Mouse (Mus musculus) layer of hippocampus, adult 9-10 months (tissue): ENCODE data around the gene Cacna2d3.

ENCODE experiments used
- DNase-seq: peaks from one replicate; pipeline ENCODE4 v3.0.0; 2022; ENCODE audit warnings: low spot score

The Cacna2d3 gene

DNA sequence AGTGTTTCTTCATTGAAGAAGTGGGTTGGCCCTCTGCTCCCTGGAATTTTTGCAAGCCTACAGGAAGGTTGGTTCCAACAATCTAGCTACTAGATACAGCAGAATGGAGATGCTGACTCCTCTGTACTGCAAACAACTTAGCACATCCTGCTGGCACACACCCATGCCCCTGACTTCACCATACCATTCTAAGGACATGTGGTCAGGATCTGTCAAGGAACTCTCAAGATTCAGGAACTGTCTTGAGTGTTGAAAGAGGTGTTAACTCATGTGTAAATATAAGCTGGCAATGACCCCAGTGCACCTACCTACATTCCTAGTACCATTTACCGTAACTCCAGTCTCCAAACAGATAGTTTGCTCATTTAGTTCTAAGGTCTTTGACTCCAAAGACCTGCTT, 461.0 kb downstream of the Cacna2d3 start:
- no peak for DNase-seq

DNA sequence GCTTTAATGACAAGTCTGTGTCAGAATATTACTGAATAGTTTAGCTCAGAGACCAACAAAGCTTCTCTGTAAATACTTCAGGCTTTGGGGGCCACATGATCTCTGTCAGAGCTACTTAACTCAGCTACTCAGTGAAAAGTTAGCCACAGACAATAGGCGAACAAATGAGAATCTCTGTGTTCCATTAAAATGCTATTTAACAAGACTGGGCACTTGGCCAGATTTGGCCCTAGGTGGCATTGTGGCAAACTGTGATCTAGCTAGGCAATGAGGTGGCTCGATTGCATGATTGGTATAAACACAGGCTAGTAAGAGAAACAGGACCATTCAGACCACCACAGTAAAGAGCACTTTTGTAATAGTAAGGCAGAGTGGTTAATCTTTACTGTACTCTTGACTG, 478.1 kb downstream of the Cacna2d3 start:
- no peak for DNase-seq

DNA sequence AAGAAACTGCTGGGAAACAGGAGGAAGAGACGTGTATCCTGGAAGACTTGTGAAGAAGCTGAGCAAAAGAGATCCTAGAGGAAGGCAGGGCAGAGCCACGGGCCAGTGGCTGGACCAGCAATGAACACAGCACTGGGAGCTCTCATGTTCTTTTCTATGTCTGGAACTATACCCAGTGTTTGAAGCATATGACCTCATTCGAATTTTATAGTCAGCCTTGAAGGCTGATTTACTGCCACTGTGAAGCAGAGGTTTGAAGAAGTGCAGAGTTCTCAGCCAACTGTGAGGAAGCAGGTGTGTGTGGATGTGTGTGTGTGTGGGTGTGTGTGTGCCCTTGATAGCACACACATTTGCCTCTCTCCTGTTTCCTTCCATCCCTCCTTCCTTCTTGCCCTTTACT, 483.2 kb downstream of the Cacna2d3 start:
- DNase-seq = no peak

DNA sequence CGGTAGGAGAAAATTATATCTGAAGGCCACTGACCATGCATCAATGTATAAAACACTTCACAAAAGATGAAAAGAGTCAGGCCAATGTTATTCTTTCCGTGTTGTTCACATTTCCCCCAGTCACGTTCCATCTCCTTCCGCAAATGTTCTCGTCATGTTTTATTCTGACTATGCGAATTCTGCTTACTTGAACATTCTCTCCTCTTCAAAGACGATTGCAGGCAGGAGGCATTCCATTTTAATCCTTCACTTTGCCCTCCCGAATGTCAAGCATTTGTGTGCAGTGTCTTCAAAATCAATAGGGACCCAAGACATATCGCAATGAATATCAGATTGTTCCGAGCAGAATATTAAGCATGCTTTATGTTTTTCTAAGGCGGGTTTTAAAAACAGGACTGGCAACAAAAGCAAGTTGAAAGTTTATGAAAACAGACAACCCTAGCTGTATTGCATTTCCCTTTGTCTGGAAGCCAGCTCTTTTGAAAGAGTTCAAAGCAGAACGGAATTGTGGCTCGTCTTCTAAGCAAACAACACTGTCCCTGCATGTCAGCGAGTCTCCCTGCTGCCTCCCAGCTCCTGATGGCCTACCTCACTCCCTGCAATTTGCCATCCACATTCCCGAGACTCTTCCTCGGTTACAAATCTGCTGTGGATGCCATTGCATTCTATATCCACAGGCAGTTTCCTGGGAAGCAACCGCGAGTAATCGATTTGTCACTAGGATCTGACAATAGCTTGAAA, 492.5 kb downstream of the Cacna2d3 start:
- DNase-seq = no peak

DNA sequence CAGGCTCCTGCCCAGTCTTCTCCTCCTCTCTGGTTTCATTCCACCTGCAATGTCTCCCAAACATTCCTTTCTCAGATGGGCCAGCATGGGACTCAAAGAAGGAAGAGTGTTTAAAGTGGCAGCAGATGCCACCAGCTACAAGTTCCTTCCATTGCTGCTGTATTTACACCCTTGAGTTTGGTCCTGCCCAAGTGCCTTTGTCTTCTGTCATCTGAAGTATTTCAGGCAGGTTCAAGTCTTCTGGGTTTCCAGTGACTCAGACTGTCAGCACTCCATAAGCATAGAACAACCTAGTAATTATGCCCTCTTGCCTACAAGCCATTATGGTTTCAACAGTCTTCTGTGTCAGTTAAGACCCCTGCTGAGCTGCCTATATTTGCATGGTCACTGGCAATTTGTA, 493.2 kb downstream of the Cacna2d3 start:
- no peak for DNase-seq

DNA sequence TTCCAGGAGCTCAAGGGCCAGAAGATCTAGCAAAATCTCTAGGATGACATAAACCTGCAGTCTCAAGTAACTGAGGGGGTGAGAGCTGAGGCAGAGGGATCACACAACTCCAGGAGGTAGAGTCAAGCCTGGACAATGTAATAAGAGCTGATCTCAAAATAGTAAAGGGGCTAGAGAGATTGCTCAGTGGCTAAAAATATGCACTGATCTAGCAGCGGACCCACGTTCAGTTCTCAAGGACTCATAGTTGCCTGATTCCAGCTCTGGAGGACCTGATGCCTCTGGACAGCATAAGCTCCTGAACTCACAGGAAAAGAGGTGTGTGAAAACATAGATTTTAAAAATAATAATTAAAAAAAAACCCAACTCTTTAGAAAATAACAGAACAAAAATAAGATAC, 493.7 kb downstream of the Cacna2d3 start:
- DNase-seq = no peak

DNA sequence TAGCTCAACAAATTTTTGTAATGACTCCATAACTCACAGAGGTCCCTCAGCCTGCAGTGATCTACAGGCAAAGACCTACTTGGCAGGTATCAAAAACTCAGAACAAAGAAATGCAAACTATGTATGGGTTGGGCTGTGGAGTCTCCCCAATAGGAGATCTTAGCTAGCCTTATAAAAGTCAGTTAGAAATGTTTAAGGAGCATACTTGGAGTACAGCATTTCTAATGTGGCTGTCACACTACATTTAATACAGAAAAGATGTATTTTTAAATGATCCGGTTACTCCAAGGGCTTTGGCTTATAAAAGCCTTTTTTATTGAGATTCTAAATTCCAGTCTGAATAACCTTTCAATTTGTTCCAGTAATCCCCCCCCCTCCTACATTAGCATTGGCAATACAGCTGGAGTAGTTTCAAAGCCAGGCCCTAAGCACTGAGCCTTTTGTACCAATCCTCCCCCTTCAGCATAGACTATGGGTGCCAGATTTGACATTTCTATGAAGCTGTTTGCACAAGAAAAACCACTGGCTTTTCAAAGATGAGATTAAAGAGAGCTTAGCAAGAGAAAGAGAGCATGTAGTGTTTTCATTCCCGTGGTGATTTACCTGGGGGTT, 495.8 kb downstream of the Cacna2d3 start:
- DNase-seq = no peak

DNA sequence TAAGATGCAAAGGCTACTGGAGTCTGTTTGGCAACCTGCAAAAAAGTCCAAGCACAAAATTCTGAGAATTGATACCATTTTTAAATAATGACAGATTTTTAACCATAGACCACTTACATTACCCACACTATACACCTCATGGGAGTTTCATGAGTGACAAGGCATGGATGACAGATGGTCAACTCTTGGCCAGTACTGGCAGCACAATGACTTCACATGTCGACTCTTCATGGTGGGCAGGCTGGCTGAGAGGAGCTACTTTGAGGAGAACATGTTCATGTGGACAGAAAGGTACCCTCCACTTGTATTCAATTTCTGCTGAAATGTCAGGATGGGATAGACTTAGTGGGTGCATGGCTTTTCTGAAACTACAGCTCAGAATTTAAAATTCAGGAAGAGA, 498.7 kb downstream of the Cacna2d3 start:
- no peak for DNase-seq

DNA sequence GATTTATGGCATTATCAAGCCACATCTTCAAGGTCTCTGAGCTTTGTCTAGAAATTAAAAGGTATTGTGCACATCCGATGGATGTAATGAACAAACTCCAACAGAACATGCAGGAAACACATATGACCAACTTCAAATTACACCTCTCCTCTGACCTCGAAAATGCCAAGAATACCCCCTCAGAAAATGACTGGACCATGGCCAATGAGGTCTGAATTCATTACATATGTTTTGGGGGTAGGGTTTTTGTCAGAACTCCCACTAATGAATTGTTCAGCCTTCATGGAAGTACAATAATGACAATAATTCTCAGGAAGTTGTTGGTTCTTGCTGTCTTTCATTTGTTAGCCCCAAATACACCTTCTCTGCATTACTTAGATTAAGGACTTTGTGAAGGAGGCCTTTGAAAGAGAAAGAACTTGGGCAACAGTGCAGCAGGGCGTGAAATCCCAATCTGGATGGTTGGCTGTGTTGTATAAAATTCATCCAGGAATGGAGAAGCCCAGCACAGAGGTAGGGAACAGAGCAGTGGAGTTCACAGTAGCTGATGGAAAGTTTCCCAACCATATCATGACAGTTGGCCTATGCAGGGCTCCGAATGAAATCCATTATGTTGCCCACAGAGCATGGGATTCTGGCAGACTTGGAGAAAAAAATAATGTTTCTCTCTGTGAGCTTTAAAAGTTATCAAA, 499.3 kb downstream of the Cacna2d3 start:
- DNase-seq = no peak

DNA sequence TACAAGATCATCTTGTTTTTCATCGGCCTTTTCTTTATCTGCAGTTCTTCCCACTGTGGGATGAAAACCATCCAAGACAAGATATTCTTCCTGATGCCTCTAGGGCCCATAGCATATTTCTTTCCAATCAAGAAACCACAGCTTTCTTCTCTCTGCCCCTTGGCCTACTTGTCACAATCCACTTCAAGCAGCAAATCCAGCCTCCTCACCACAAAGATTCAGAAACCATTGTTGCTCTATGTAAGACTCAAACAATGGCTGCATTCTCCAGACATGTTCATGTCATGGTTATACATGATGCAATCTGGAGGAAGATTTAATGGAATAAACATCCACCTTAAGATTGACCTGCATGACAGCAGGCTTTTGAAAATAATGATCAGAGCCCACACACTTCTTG, 505.6 kb downstream of the Cacna2d3 start:
- no peak for DNase-seq

DNA sequence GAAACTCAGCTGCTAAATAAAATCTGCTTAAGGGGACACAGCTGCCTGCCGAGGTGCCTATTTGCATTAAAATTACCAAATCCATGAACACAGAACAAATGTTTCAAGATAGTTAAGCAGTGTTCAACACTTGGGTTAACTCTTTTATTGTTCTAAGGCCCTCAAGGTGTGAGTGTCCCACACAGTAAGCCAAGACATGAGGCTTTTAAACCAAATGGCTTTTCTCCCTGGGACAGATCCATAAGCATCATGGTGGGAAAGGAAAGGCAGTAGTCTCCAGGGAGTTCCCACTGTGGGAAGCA, 516.7 kb downstream of the Cacna2d3 start:
- no peak for DNase-seq

DNA sequence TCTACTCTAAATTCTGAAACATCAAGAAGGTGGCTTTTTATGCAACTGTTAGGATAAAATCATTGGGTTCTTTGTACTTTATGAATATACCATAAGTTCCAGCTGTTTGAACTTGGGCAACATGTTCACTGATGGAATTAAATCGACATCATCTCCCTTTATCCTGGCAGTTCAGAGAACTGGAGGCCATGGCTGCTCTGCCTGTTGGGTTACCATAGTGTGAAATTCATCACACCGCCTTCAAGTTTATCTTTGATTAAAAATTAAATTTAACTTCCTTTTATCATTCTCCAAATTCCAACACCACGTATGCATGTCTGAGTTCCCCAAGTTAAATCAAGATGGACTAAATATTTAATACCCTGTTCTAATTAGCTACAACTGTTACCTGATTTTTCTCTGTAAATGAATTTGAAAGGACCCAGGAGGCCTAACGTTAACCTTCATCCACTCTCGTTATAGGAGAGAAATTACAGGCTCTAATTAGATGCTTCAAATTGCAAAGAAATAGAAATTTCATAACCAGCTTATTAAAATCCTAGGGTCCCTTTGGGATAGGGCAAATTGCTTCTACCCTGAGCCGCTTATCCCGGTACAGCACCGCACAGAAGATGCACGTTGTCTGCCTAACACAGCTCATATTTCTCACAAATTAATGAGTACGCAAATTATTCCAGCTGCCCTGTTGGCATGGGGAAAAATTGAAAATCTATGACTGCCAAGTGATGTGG, 517.3 kb downstream of the Cacna2d3 start:
- DNase-seq = no peak

DNA sequence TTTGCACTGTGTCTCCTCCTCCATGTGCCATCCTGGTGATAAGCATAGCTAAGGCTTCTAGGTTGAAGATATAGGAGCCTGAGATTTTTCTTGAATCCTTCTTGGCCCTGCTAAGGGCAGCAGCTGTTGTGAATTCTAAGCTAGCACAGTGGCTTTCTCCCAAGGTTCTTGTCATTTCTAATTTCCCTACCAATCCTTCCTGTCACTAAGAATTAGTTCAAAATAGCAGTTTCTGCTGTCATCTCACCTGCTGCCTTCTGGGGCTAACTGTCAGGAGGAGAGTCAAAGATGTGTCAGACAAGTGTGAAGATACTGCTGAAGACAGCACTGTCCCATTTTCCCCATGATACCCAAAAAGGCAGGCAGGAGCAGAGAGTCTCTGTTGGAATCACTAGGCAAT, 525.5 kb downstream of the Cacna2d3 start:
- no peak for DNase-seq

DNA sequence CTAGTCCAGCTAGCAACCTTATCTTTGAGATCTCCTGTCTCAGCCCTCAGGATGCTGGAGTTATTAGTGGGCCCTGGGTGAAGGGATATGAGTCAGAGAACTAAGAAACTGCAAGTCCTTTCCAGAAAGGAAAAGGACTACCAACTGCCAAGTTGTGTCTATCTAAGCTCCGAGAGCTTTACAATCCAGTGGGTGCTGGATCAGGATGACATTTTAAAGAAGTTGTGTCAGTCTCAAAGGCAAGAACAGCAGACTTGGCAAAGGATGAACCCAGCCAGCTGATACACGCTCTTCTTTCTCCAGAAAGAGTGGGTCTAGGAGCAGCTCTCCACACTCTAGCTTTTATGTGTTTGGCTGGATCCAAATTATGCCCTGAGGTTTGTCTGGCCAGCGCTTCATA, 530.2 kb downstream of the Cacna2d3 start:
- no peak for DNase-seq

DNA sequence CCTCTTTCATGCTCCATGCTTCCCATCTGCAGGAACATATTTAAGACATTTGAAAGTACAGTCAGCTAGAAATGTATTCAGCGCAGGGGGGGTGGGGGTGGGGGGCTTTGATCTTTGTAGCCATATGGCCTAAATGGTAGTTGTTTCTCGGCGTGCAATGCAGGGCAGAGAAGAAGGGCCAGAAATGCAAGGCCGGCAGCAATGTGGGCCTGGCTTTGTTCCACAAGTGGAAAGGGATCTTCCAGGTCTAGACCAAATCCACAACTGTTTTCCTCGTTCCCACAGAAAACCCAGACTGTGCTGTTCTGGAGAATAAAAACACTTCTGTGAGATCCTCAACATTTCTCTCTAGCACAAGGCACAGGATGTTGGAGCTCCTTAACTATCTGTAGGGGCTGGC, 537.9 kb downstream of the Cacna2d3 start:
- DNase-seq = no peak

DNA sequence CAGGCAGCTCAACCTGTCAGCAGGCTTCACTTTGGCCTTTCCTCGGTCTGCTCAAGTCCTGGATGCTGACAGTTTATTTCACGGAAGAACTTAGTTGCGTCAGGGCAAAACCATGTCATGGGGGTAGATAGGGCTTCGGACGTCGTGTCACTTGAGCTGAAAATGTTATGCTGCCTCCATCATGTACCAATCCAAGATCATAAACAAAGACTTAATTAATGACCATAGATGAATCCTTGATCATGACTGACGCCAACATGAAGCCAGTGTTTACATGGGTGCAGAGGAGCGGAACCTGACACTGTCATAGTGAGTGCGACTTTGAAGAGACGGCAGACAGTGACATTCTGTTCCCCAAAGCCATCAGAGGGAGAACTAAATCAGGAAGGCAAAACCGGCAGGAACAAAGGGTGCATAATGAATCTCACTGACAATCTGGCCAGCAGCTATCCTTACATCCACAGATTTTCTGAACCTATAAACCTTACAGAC, 542.2 kb downstream of the Cacna2d3 start:
- no peak for DNase-seq

DNA sequence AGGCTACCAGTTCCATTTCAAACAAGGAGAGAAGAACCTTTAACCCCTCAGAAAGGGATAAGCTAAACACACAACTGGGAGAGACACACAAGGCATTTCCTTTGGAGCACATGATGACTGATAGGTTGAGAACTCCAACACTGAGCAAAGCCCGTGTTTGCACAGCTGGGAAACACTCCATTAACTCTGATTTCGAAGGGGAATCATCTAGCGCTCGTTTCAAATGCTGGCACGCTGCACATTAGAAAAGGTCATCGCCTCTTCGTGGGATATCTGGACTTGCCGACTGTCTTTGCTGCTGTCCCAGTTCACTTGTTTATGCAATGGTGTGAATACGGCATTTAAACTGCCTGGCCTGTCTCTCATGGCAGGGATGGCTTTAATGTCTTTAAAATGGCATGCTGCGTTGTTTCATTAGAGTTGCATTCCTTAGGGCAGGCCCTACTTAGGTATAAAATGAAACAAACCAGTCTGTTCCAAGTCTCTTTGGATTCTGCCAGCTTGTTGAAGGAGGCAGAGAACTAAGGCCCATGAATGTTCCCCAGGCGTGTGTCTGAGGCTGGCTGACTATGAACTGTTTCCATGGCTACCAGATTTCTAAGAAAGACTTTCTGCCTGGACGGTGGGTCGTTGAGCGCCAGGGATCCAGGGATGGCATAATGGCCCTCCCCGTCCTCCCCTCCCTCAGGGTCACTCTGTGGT, 542.8 kb downstream of the Cacna2d3 start:
- no peak for DNase-seq

DNA sequence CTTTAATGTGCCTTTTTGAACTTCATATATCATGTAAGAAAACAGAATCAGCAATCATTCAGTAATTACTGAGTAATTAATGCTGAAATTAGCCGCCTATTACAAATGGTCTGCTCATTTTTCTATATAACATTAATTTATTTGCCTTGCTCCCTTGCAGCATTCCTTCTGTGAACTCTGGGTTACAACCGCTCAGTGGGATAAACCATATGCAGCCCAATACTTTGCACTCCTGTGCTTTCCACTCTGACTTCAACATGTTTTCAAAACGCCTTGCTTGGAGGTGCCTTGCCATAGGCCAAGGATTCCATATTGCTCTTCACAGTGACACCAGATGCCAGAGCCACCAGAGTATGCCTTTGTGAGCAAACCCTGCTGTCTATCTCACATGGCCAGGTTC, 546.9 kb downstream of the Cacna2d3 start:
- DNase-seq = no peak

DNA sequence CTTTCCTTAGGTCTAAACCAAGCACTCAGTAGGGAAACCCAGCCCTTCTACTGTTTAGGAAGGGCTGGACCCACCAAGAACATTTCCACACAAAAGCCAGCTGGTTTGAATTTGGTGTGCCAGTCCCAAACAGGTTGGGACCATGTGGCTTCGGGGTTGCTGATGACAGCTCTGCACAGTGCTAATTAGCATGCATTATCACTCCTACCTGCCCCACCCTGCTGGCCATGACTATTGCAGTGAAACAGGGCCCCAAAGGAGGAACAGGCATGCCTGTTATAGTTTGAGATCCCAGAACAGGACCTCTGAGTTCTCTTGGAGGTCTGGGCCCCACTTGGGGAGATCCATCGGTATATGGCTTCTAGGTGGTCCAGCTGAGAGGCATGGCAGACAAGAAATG, 549.5 kb downstream of the Cacna2d3 start:
- no peak for DNase-seq

DNA sequence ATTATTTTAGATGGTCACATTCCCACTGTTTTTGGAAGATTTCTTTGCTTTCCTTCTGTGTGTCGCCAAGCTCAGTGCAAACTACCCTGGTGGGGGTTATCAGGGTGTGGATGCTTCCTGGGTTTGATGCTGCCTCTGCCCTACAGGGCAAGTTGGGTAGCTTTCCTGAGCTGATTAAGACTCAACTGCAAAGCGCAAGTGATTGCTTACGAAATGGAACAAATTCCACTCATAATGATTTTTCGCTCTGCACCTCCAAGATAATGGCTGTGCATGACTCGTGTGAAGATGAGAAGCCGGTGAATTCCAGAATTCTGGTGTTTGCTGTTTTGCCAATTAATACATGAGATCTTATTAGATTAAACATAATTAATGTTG, 557.0 kb downstream of the Cacna2d3 start:
- no peak for DNase-seq

DNA sequence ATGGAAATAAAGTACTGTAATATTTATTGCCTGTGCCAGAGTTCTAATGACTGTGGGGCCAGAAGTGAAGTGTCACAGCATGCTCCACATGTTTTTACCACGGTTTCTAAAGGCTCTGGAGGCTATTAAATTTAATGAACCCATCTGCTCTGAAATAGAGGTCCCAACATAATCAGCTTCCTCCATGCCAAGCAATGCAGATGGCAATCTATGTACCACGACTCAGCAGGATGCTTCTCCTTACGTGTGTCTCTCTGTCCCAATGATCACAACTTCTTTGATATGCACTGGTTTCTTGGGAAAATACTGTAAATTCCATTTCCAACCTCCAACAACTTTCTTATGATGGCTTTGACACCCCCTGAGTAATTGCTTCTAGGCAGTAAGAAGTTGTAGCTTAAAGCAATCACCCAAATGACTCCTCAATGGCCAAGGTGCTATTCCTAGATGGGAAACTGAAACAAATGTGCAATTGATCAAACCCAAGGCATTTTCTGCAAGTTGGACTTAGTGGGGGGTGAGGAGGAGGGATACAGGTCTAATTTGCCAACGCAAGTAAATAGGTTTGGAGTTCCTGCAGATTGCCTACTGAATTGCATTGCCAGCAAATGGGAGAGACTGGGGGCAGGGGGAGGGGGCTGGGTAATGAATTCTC, 557.5 kb downstream of the Cacna2d3 start:
- no peak for DNase-seq

DNA sequence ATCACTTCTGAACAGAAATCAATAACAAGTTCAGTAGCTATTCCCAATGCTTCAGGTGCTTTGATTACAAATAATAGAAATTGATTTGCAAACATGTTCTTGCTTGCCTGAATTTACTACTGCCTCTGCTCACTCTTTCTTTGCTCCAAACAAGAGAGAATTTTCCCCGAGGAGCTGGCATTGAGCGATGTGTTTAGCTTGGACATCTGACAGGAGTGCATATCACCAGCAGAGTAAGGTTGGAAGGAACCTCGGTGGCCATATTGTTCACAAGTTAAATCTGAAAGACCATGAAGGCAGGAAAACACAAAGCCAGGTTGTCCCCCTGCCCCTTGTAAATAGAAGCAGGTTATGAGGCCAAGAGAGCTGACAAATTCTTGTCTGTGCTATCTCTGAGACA, 561.9 kb downstream of the Cacna2d3 start:
- no peak for DNase-seq
